Mouse (Mus musculus) forebrain, embryonic 13.5 days (tissue): ENCODE data around the gene Cit. TPM values are rescaled to one million over a fixed set of nuclear protein-coding genes. Genes with fewer than 3 reads are reported as not detected.

Source experiments
- ATAC-seq: fragments of 200-750 bp; cut with Nextera tagmentation; 2 replicates; pipeline ENCODE4 v1.8.0; 2017
- H3K27ac ChIP-seq: fragments of 300-500 bp; sonication (generic); 2 replicates; pipeline ENCODE4 v1.5.1; 2015; ENCODE audit warnings: inconsistent platforms, mild to moderate bottlenecking, moderate library complexity
- H3K27me3 ChIP-seq: fragments of 300-500 bp; sonication (generic); 2 replicates; pipeline ENCODE4 v1.6.1; 2015; ENCODE audit warnings: mild to moderate bottlenecking, inconsistent platforms
- H3K36me3 ChIP-seq: fragments of 300-500 bp; sonication (generic); 2 replicates; pipeline ENCODE4 v1.6.1; 2015; ENCODE audit warnings: mild to moderate bottlenecking, inconsistent platforms; ENCODE audit not compliant: poor library complexity, severe bottlenecking
- H3K4me1 ChIP-seq: fragments of 300-500 bp; sonication (generic); 2 replicates; pipeline ENCODE4 v1.6.1; 2015; ENCODE audit warnings: inconsistent platforms
- H3K4me2 ChIP-seq: fragments of 300-500 bp; sonication (generic); 2 replicates; pipeline ENCODE4 v1.6.1; 2015; ENCODE audit warnings: inconsistent platforms, mild to moderate bottlenecking, moderate library complexity
- H3K4me3 ChIP-seq: fragments of 300-500 bp; sonication (generic); 2 replicates; pipeline ENCODE4 v1.5.1; 2015; ENCODE audit warnings: mild to moderate bottlenecking, inconsistent platforms
- H3K9ac ChIP-seq: fragments of 300-500 bp; sonication (generic); 2 replicates; pipeline ENCODE4 v1.6.1; 2015; ENCODE audit warnings: mild to moderate bottlenecking, inconsistent platforms
- H3K9me3 ChIP-seq: fragments of 300-500 bp; sonication (generic); replicated peaks from 2 replicates; pipeline ENCODE4 v1.6.1; 2016; ENCODE audit warnings: inconsistent platforms
- WGBS: fragments of 180-500 bp; shearing (Covaris S2); methylation state at CpG from one replicate; pipeline ENCODE4 v1.1.7; 2015; 5-methylcytosine and 5-hydroxymethylcytosine counted together
- polyA plus RNA-seq: library from polyadenylated mRNA; unstranded; fragments of >200 nt; fragmentation: Nextera tagmentation; extraction: Ambion mirVana; gene quantifications from 2 replicates; pipeline ENCODE4 v1.2.1, GENCODE M21; 2015

The Cit gene
- polyA plus RNA-seq, 1 experiment from 2014 or later: 30.8 TPM

- Histone ChIP-seq H3K36me3 (no peaks in the 10 kb centered on the region), H3K9me3 (no peaks in the 10 kb centered on the region), H3K4me2 (no peak overlapping the region), H3K4me1 (no peaks in the 10 kb centered on the region), H3K9ac (no peak overlapping the region), H3K4me3 (no peak overlapping the region), H3K27me3 (0 out of 2 replicates have a peak, but pooled peaks cover 4% of the 10 kb centered on the region), H3K27ac (no peak overlapping the region)
- ATAC-seq: no peak
- 49% methylated on average over 16 of the region's 16 CpGs for WGBS
Observed at GRCm38 (mm10) chr5:116036465-116036864, 191.4 kb downstream of the Cit start.

- H3K27me3 ChIP-seq: 0 out of 2 replicates have a peak, but pooled peaks cover 4% of the 10 kb centered on the region
- no peak overlapping the region for H3K9ac ChIP-seq
- H3K4me3 ChIP-seq: no peak overlapping the region
- ATAC-seq: no peak
- no peak overlapping the region for H3K4me2 ChIP-seq
- no peaks in the 10 kb centered on the region for H3K36me3 ChIP-seq
- H3K9me3 ChIP-seq: no peaks in the 10 kb centered on the region
- 65% methylated on average over 12 of the region's 12 CpGs for WGBS
- no peak overlapping the region for H3K27ac ChIP-seq
- no peaks in the 10 kb centered on the region for H3K4me1 ChIP-seq
Observed at GRCm38 (mm10) chr5:116037731-116038130, 192.7 kb downstream of the Cit start.

- no peak for ATAC-seq
- Histone ChIP-seq H3K9ac (no peak overlapping the region), H3K27me3 (0 out of 2 replicates have a peak, but pooled peaks cover 4% of the 10 kb centered on the region), H3K9me3 (no peaks in the 10 kb centered on the region), H3K36me3 (no peaks in the 10 kb centered on the region), H3K4me1 (no peaks in the 10 kb centered on the region), H3K27ac (no peak overlapping the region), H3K4me2 (0 out of 2 replicates have a peak overlapping the region, but pooled peaks have one; percentile 2), H3K4me3 (no peak overlapping the region)
- 40% methylated on average over 11 of the region's 11 CpGs for WGBS
Observed at GRCm38 (mm10) chr5:116039706-116040105, 194.6 kb downstream of the Cit start.

- Histone ChIP-seq H3K9me3 (no peaks in the 10 kb centered on the region), H3K4me2 (no peak overlapping the region), H3K27me3 (no peaks in the 10 kb centered on the region), H3K27ac (no peak overlapping the region), H3K36me3 (no peaks in the 10 kb centered on the region), H3K9ac (no peak overlapping the region), H3K4me1 (no peaks in the 10 kb centered on the region), H3K4me3 (no peak overlapping the region)
- 62% methylated on average over 7 of the region's 7 CpGs for WGBS
- ATAC-seq: no peak
Observed at GRCm38 (mm10) chr5:116042241-116042640, 197.2 kb downstream of the Cit start.

- Histone ChIP-seq H3K4me1 (no peaks in the 10 kb centered on the region), H3K9me3 (no peaks in the 10 kb centered on the region), H3K27me3 (no peaks in the 10 kb centered on the region), H3K27ac (no peak overlapping the region), H3K9ac (no peak overlapping the region), H3K36me3 (no peaks in the 10 kb centered on the region), H3K4me3 (no peak overlapping the region), H3K4me2 (no peak overlapping the region)
- 88% methylated on average over 8 of the region's 8 CpGs for WGBS
- ATAC-seq: no peak
Observed at GRCm38 (mm10) chr5:116045581-116045980, 200.5 kb downstream of the Cit start.

GRCm38 (mm10) chr5:116046246-116046645 is 201.2 kb downstream of the Cit start:
- Histone ChIP-seq H3K4me3 (no peak overlapping the region), H3K4me2 (no peak overlapping the region), H3K27ac (no peak overlapping the region), H3K9me3 (no peaks in the 10 kb centered on the region), H3K36me3 (no peaks in the 10 kb centered on the region), H3K9ac (no peak overlapping the region), H3K27me3 (no peaks in the 10 kb centered on the region), H3K4me1 (no peaks in the 10 kb centered on the region)
- no peak for ATAC-seq
- WGBS: 77% methylated on average over 4 of the region's 4 CpGs

- Histone ChIP-seq H3K27me3 (no peaks in the 10 kb centered on the region), H3K36me3 (no peaks in the 10 kb centered on the region), H3K27ac (no peak overlapping the region), H3K4me3 (no peak overlapping the region), H3K4me2 (no peak overlapping the region), H3K9ac (no peak overlapping the region), H3K4me1 (no peaks in the 10 kb centered on the region), H3K9me3 (no peaks in the 10 kb centered on the region)
- no peak for ATAC-seq
- 97% methylated on average over 3 of the region's 3 CpGs for WGBS
Observed at GRCm38 (mm10) chr5:116048321-116048720, 203.2 kb downstream of the Cit start.

- Histone ChIP-seq H3K4me1 (no peaks in the 10 kb centered on the region), H3K4me3 (no peak overlapping the region), H3K4me2 (no peak overlapping the region), H3K27me3 (no peaks in the 10 kb centered on the region), H3K27ac (no peak overlapping the region), H3K36me3 (no peaks in the 10 kb centered on the region), H3K9ac (no peak overlapping the region), H3K9me3 (no peaks in the 10 kb centered on the region)
- 83% methylated on average over 4 of the region's 4 CpGs for WGBS
- no peak for ATAC-seq
Observed at GRCm38 (mm10) chr5:116049821-116050220, 204.7 kb downstream of the Cit start.

GRCm38 (mm10) chr5:116052171-116052570 is 207.1 kb downstream of the Cit start:
- WGBS: 81% methylated on average over 5 of the region's 5 CpGs
- Histone ChIP-seq H3K27me3 (no peaks in the 10 kb centered on the region), H3K4me1 (no peaks in the 10 kb centered on the region), H3K4me2 (no peak overlapping the region), H3K9me3 (no peaks in the 10 kb centered on the region), H3K9ac (no peak overlapping the region), H3K4me3 (no peak overlapping the region), H3K27ac (no peak overlapping the region), H3K36me3 (no peaks in the 10 kb centered on the region)
- no peak for ATAC-seq

GRCm38 (mm10) chr5:116052826-116053225 is 207.7 kb downstream of the Cit start:
- Histone ChIP-seq H3K36me3 (no peaks in the 10 kb centered on the region), H3K4me3 (no peak overlapping the region), H3K4me1 (no peaks in the 10 kb centered on the region), H3K9ac (no peak overlapping the region), H3K9me3 (no peaks in the 10 kb centered on the region), H3K27ac (no peak overlapping the region), H3K27me3 (no peaks in the 10 kb centered on the region), H3K4me2 (no peak overlapping the region)
- WGBS: 42% methylated on average over 6 of the region's 6 CpGs
- ATAC-seq: no peak

Other genes with a start within 250 kb of the Cit start
- 10.6 and 12.1 TPM in 2 replicates for gene Rab35, start 213.4 kb upstream of the Cit start, polyA plus RNA-seq
- gene Bicdl1, start 113.7 kb upstream of the Cit start, polyA plus RNA-seq: 15.6 and 18.8 TPM in 2 replicates
- 47.6 and 53.7 TPM in 2 replicates for gene Prkab1, start 179.2 kb downstream of the Cit start, polyA plus RNA-seq
- gene Tmem233, start 238.0 kb downstream of the Cit start, polyA plus RNA-seq: not detected in 2 replicates